Mouse (Mus musculus) E14TG2a.4 (cell line): ENCODE results near the gene Syt17.

Experiments
- H3K27me3 ChIP-seq: 2 replicates; pipeline ENCODE4 v1.6.1; 2014; ENCODE audit warnings: low read length, control low read depth; ENCODE audit not compliant: insufficient read depth
- H3K36me3 ChIP-seq: 2 replicates; pipeline ENCODE4 v1.6.1; 2014; ENCODE audit warnings: low read length, control low read depth; ENCODE audit not compliant: insufficient read depth
- H3K4me1 ChIP-seq: replicated peaks from 2 replicates; pipeline ENCODE4 v1.6.1; 2014; ENCODE audit warnings: low read depth, low read length, control low read depth
- H3K4me3 ChIP-seq: replicated peaks from 2 replicates; pipeline ENCODE4 v1.5.1; 2014; ENCODE audit warnings: mild to moderate bottlenecking, low read length
- H3K9me3 ChIP-seq: 2 replicates; pipeline ENCODE4 v1.6.1; 2014; ENCODE audit warnings: low read length, control low read depth
- CTCF ChIP-seq: conservative IDR thresholded peaks from 2 replicates; pipeline ENCODE4 v1.5.1; 2014; ENCODE audit warnings: low read length
- NANOG ChIP-seq: IDR thresholded peaks from 2 replicates; pipeline ENCODE4 v1.6.1; 2014; ENCODE audit warnings: borderline replicate concordance, low read length, mixed read lengths
- POU5F1 ChIP-seq: IDR thresholded peaks from 2 replicates; pipeline ENCODE4 v1.6.1; 2014; ENCODE audit warnings: low read length, borderline replicate concordance

Syt17 gene

DNA sequence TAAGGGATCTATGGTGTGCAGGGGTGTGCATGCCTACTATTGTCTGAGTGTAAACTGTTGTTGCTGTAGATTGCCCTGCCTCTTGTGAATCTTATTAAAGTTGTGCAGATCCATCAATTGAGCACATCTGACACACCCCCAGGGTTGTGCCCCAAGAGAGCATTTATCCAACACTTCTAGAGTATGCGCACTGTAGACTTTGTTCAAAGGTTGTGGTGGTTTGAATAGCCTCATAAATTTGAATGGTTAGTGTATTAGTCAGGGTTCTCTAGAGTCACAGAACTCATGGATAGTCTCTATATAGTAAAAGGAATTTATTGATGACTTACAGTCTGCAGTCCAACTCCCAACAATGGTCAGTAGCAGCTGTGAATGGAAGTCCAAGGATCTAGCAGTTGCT lies 24.9 kb upstream of the Syt17 start:
- no peaks in the 10 kb centered on the region for H3K36me3 ChIP-seq
- H3K4me3 ChIP-seq, result no peak overlapping the region
- no peaks in the 10 kb centered on the region for H3K27me3 ChIP-seq
- no peak for TF ChIP-seq CTCF
- peaks cover 16% of the 10 kb centered on the region for H3K9me3 ChIP-seq
- no peaks in the 10 kb centered on the region for H3K4me1 ChIP-seq

DNA sequence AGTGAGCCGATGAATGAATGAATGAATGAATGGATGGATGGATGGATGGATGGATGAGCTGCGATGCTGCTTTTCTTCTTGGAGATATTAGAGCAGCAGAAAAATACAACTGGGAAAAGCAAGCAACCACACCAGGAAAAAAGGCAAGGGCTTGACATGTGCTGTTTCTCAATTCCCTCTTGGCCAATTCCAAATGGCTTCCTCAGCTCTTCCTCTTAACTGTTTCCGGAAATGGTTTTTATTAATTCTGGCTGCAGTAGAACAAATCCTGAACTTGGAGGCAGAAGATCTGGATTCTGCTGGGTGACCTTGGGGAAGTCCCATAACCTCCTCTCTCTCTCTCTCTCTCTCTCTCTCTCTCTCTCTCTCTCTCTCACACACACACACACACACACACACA lies 20.0 kb upstream of the Syt17 start:
- H3K27me3 ChIP-seq, result no peaks in the 10 kb centered on the region
- H3K4me3 ChIP-seq, result no peak overlapping the region
- H3K9me3 ChIP-seq, result no peaks in the 10 kb centered on the region; the same call in 1 of the 2 replicates
- no peaks in the 10 kb centered on the region for H3K36me3 ChIP-seq
- TF ChIP-seq POU5F1, result no peak
- H3K4me1 ChIP-seq, result peaks cover 2% of the 10 kb centered on the region; the same call in 1 of the 2 replicates

DNA sequence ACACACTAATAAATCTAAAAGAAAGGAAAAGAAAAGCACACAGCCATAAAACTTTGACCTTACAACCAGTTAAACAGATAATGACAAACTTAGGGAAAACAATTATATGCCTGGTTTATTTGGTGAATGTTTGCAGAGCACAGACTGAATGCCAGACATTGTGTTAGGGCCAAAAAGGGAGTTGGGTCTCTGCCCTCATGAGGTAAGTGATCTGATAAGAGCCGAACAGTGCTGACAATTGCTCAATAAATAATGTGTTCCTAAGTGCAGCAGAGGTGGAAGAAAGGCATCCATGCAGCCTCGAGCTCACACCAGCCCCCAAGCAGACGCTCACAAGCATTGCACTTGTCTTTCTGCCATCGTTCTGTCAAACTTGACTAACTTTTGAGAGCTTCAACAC lies 16.4 kb upstream of the Syt17 start:
- H3K4me3 ChIP-seq, result no peak overlapping the region
- H3K4me1 ChIP-seq, result peaks cover 7% of the 10 kb centered on the region; the same call in 1 of the 2 replicates
- no peaks in the 10 kb centered on the region for H3K9me3 ChIP-seq
- H3K27me3 ChIP-seq, result peaks cover 4% of the 10 kb centered on the region; the same call in 1 of the 2 replicates
- H3K36me3 ChIP-seq, result no peaks in the 10 kb centered on the region
- no peak for TF ChIP-seq POU5F1
- no peak for TF ChIP-seq NANOG
- TF ChIP-seq CTCF, result no peak

DNA sequence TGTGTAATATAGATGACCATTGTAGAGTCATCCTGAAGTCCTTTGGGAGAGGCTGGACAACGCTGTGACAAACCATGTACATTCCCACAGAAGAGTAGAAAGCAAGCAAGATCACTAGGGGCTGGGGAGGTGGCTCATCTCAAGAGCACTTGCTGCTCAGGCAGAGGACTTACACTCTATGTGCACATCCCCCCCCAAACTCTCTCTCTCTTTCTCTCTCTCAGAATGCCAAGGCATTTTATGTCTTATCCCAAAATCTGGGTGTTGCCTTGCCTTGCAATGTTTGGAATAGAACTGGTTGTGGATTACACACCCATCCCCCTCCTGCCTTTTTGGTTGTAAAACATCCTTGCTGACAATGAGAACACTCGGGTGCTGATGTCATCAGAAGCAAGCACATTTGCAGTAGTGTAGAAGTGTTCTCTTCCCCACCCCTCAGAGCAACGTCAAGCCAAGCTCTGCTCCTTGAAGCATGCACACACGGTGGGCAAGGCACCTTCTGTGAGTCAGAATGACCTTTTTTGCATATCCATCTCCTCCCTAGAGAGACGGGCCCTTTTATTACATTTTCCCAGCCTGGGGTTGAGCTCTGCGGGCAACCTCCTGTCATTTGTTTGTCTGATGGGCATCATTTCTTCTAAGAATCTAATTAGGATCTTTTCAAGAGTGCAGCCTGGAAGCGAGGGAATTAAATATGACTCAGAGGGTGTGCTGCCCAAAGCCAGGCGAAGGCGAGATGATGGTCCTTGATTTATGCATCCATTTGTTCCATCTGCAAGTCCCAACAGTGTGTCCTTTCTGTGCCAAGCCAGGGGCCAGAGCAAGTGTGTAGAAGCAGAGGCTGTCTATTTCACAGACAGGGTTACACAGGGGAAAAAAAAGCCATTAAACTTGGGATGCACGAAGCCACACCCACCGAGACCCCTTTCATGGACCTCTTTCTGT lies 15.1 kb upstream of the Syt17 start:
- H3K27me3 ChIP-seq, result peaks cover 13% of the 10 kb centered on the region; the same call in 1 of the 2 replicates
- H3K4me1 ChIP-seq, result peaks cover 7% of the 10 kb centered on the region; the same call in 1 of the 2 replicates
- no peak overlapping the region for H3K4me3 ChIP-seq
- TF ChIP-seq CTCF (no peak), POU5F1 (no peak), NANOG (no peak)
- no peaks in the 10 kb centered on the region for H3K9me3 ChIP-seq
- H3K36me3 ChIP-seq, result no peaks in the 10 kb centered on the region

DNA sequence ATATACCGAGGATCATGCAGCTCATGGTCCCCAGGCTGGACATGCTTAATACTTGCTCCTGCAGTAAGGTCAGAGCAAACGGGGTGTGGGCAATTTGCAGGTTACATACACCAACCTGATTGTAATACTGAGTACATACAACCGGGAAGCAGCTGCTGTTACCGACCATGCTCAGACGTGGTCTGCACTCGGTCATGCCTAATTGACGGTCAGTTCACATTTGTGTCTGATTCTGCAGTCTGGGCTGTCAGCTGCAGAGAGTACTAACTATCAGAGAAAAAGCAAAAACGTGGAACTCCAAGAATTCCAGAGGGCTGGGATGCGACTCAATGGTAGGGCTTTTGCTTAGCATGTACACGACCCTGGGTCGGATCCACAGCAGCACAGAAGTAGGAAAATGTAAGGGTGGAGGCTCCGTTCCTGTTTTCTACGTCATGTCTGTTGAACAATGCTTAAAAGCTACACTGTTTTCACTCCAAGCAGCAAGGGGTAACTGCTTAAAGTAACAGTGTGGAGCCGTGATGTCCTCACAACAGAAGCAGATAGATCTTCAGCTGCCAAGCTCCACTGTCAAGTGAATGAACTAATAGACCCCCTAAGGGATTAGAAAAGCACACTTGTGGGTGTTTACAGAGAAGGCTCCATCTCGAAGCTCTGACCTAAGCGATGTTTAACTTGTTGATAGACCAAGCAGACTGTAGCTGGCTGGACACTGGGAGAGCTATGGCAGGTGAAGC lies 13.5 kb upstream of the Syt17 start:
- no peak overlapping the region for H3K4me3 ChIP-seq
- peaks cover 21% of the 10 kb centered on the region for H3K27me3 ChIP-seq
- TF ChIP-seq POU5F1, result no peak
- TF ChIP-seq CTCF, result no peak
- peaks cover 7% of the 10 kb centered on the region; the same call in 1 of the 2 replicates for H3K4me1 ChIP-seq
- H3K36me3 ChIP-seq, result no peaks in the 10 kb centered on the region
- peaks cover 5% of the 10 kb centered on the region; the same call in 1 of the 2 replicates for H3K9me3 ChIP-seq

DNA sequence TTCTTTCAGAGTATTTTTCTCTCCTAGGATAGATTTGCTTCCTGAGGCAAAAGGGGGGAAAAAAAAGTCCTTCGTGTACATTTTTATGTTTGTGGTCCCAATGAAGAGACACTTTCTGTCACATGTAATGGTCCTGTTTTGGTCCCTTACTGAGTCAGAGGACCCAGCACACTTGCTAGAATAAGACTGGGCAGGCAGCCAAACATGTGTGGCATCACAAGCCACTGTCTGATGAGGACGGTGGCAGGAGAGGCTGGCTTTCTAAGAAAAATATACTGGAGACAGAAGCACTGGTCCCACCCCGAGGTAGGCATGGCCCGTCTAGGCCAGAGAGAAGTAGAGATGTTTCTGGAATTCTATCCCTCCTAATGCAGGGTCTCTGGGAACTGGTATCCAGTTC lies 5.7 kb upstream of the Syt17 start:
- peaks cover 52% of the 10 kb centered on the region for H3K27me3 ChIP-seq
- H3K4me1 ChIP-seq, result peaks cover 5% of the 10 kb centered on the region
- no peak for TF ChIP-seq NANOG
- no peak for TF ChIP-seq CTCF
- TF ChIP-seq POU5F1, result no peak
- no peak overlapping the region for H3K4me3 ChIP-seq
- peaks cover 10% of the 10 kb centered on the region; the same call in 1 of the 2 replicates for H3K9me3 ChIP-seq
- no peaks in the 10 kb centered on the region for H3K36me3 ChIP-seq

DNA sequence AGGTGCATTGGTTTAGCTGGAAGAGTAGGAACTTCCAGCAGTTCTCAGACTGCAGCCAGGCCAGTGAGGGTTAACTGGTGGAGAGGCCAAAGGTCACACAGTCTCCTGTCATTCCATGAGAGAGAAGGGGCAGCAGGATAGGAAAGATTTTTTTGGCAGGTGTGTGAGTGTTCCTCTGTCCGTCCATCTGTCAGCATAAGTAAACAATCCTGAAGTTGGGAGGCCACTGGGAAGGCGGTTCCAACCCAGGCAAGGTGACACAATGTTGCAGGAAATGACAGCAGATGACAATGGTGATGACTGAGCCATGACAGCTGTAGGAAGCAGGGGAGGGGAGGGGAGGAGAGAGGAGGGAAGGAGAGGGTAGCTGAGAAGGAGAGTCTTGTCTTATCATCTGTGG lies 4.9 kb upstream of the Syt17 start:
- H3K36me3 ChIP-seq, result no peaks in the 10 kb centered on the region
- H3K4me3 ChIP-seq, result no peak overlapping the region
- no peak for TF ChIP-seq CTCF
- H3K27me3 ChIP-seq, result peaks cover 52% of the 10 kb centered on the region
- H3K9me3 ChIP-seq, result peaks cover 10% of the 10 kb centered on the region; the same call in 1 of the 2 replicates
- H3K4me1 ChIP-seq, result peaks cover 7% of the 10 kb centered on the region

DNA sequence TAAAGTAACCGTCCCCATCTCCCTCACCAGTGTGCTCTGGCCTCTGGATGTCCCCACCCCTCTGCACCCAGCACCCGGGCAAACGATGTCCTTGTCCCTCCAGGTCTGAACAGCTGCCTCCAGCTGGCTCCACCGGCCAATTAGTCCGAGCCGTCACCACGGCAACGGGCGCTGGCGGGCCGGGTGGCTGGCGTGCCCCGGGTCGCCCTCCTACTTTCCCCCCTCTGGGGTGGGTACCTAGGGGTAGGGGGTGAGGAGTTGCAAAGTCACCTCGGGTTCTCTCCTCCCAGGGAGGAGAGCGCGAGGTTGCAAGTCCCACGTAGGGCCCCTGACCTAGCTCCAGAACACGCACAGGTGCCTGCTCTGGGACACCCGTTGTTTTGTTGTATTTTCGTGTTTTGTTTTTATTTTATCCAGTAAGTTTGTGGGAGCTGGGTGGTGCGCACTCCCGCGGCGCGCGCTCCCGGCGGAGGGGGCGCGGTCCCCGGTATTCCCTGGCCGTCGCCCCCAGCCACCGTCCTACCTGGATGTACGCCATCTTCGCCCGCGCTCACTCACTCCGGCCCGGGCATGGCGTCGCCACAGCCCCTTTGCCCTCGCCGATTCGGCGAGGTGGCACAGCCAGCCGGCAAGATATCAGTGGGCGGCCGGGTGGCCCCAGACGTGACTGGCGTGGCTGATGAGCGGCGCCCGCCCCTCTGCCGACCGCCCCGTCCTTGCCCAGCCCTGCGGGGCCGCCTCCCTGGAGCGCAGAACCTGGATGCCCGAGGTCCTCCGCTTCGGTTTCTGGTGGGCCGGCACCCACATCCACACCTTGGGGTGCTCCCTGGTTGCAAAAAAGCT lies 510 bp downstream of the Syt17 start:
- Histone ChIP-seq H3K9me3 (peaks cover 26% of the 10 kb centered on the region), H3K4me1 (peaks cover 21% of the 10 kb centered on the region), H3K4me3 (peak overlapping the region; percentile 89), H3K36me3 (no peaks in the 10 kb centered on the region), H3K27me3 (peaks cover 48% of the 10 kb centered on the region)
- no peak for TF ChIP-seq POU5F1
